Mouse (Mus musculus): ENCODE measurements around the gene Plcl1. TPM values are rescaled to one million over a fixed set of nuclear protein-coding genes. Genes with fewer than 3 reads are reported as not detected.
"Not testable (repeated sequence)": the region's sequence is repeated elsewhere in the genome, so short reads cannot be mapped to it uniquely, and the experiment has no call there.

Plcl1 gene
- total RNA-seq, 2 experiments from 2014 or later = 14.3 to 14.7 TPM

GRCm38 (mm10) chr1:55512165-55512564 is 106.4 kb downstream of the Plcl1 start:
- intact Hi-C loops (cut with DNase I) = no loop called here
- DNase-seq = no peak

GRCm38 (mm10) chr1:55512799-55513198 is 107.1 kb downstream of the Plcl1 start:
- intact Hi-C loops (cut with DNase I); DNase-seq: not testable (repeated sequence)

- intact Hi-C loops (cut with DNase I) = no loop called here
- no peak for DNase-seq
Observed at GRCm38 (mm10) chr1:55517182-55517581, 111.5 kb downstream of the Plcl1 start.

GRCm38 (mm10) chr1:55523966-55524365 is 118.2 kb downstream of the Plcl1 start:
- intact Hi-C loops (cut with DNase I) = no loop called here
- no peak for DNase-seq

- intact Hi-C loops (cut with DNase I) = no loop called here
- DNase-seq = no peak
Observed at GRCm38 (mm10) chr1:55525100-55525499, 119.4 kb downstream of the Plcl1 start.

GRCm38 (mm10) chr1:55525748-55526147 is 120.0 kb downstream of the Plcl1 start:
- intact Hi-C loops (cut with DNase I) = no loop called here
- no peak for DNase-seq

GRCm38 (mm10) chr1:55528547-55529304 is 123.0 kb downstream of the Plcl1 start:
- intact Hi-C loops (cut with DNase I) = no loop called here
- DNase-seq = no peak

- no peak for DNase-seq
- intact Hi-C loops (cut with DNase I) = no loop called here
Observed at GRCm38 (mm10) chr1:55533823-55534222, 128.1 kb downstream of the Plcl1 start.

GRCm38 (mm10) chr1:55554405-55554804 is 148.7 kb downstream of the Plcl1 start:
- intact Hi-C loops (cut with DNase I) = no loop called here
- no peak for DNase-seq

- intact Hi-C loops (cut with DNase I) = no loop called here
- no peak for DNase-seq
Observed at GRCm38 (mm10) chr1:55557960-55558359, 152.2 kb downstream of the Plcl1 start.

GRCm38 (mm10) chr1:55558409-55558808 is 152.7 kb downstream of the Plcl1 start:
- no peak for DNase-seq
- intact Hi-C loops (cut with DNase I) = no loop called here

GRCm38 (mm10) chr1:55559998-55560397 is 154.3 kb downstream of the Plcl1 start:
- DNase-seq = no peak
- intact Hi-C loops (cut with DNase I) = no loop called here

- no peak for DNase-seq
- intact Hi-C loops (cut with DNase I) = no loop called here
Observed at GRCm38 (mm10) chr1:55565933-55566332, 160.2 kb downstream of the Plcl1 start.

GRCm38 (mm10) chr1:55567801-55568360 is 162.2 kb downstream of the Plcl1 start:
- intact Hi-C loops (cut with DNase I) = no loop called here
- DNase-seq = no peak

- intact Hi-C loops (cut with DNase I) = no loop called here
- no peak for DNase-seq
Observed at GRCm38 (mm10) chr1:55570225-55570624, 164.5 kb downstream of the Plcl1 start.

GRCm38 (mm10) chr1:55571399-55571798 is 165.7 kb downstream of the Plcl1 start:
- intact Hi-C loops (cut with DNase I) = no loop called here
- DNase-seq = no peak

GRCm38 (mm10) chr1:55572202-55572601 is 166.5 kb downstream of the Plcl1 start:
- intact Hi-C loops (cut with DNase I) = no loop called here
- DNase-seq = no peak

- intact Hi-C loops (cut with DNase I) = no loop called here
- no peak for DNase-seq
Observed at GRCm38 (mm10) chr1:55572664-55573063, 166.9 kb downstream of the Plcl1 start.

- no peak for DNase-seq
- intact Hi-C loops (cut with DNase I) = no loop called here
Observed at GRCm38 (mm10) chr1:55575916-55576315, 170.2 kb downstream of the Plcl1 start.

GRCm38 (mm10) chr1:55581752-55582151 is 176.0 kb downstream of the Plcl1 start:
- no peak for DNase-seq
- intact Hi-C loops (cut with DNase I) = no loop called here

- intact Hi-C loops (cut with DNase I) = no loop called here
- DNase-seq = no peak
Observed at GRCm38 (mm10) chr1:55585441-55585840, 179.7 kb downstream of the Plcl1 start.

GRCm38 (mm10) chr1:55588090-55588489 is 182.4 kb downstream of the Plcl1 start:
- intact Hi-C loops (cut with DNase I) = no loop called here

GRCm38 (mm10) chr1:55590047-55590446 is 184.3 kb downstream of the Plcl1 start:
- intact Hi-C loops (cut with DNase I) = no loop called here
- no peak for DNase-seq

More at GRCm38 (mm10) chr1:55588090-55588489, 182.4 kb downstream of the Plcl1 start:
- DNase-seq = no peak

All from left cerebral cortex, postnatal 4 days (tissue).